Mouse (Mus musculus) embryo, embryonic 11 days (tissue): ENCODE measurements around the gene Unc5b.
A peak's percentile ranks its signal among the peaks of the same experiment; 100 is the strongest.
"Not testable (repeated sequence)": the region's sequence is repeated elsewhere in the genome, so short reads cannot be mapped to it uniquely, and the experiment has no call there.

Experiments used
- DNase-seq: peaks from one replicate; pipeline ENCODE4 v3.0.0-alpha.2; 2015

Unc5b gene

GRCm38 (mm10) chr10:60831379-60831778, at the start of gene Unc5b:
Unc5b (minus strand) TSS chr10:60831581.
- peak; percentile 95 for DNase-seq

DNA sequence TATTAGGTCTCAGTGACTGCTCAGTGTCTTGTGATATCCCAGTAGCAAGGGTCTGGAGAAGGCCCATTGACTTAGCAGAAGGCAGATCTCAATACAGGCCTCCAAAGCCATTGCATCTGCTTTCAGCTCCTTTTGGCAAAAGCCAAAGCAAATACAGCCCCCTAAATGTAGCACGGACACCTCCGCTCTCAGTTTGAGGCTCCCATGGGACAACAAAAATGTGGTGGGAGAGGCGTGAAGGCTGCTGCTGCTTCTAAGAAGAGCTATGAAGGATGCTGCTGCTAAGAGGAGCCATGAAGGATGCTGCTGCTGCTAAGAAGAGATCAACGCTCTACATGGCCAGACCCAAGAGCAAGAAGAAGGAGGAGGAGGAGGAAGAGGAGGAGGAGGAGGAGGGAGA, 48.4 kb upstream of the Unc5b start:
- no peak for DNase-seq

GRCm38 (mm10) chr10:60877075-60877474, 45.7 kb upstream of the Unc5b start:
- DNase-seq, result no peak

GRCm38 (mm10) chr10:60875011-60875410, 43.6 kb upstream of the Unc5b start:
- no peak for DNase-seq

GRCm38 (mm10) chr10:60863318-60863717, 31.9 kb upstream of the Unc5b start:
- no peak for DNase-seq

DNA sequence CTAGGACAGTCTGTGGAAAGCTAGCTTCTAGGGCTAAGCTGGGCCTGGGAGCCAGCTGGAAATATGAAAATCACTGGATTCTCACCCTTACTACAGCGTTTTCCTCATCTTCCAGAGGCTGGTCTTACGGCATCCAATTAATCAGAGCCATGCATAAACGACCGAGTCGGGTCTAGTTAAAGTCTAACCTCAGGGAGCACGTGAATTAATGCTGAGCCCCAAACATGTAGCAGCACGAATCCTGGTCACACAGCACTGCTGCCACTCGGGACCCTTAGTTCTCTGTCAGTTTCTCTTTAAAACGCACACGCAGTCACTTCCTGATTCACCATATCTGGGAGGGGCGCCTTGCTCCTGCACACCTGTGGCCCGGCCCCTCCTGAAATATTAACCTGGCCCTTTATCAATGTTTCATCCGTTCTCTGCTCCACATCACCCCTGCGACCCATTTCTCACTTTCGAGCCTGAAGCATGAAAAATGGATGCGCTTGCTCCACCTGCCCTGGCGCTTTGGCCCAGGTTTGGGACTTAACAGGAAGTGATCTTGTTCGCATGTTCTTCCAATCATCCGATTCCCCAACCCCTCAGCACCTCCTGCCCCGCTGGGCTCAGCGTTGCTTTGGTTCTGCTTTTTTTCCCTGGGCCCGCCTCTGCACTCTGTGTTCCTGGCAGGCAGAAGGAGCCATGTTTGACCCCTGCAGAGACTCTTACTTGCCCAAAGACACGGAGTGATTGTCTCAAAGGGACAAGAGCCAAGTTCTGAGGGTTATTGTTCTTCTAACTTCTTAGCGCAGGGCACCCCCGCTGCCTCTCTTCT, 31.3 kb upstream of the Unc5b start:
- no peak for DNase-seq

DNA sequence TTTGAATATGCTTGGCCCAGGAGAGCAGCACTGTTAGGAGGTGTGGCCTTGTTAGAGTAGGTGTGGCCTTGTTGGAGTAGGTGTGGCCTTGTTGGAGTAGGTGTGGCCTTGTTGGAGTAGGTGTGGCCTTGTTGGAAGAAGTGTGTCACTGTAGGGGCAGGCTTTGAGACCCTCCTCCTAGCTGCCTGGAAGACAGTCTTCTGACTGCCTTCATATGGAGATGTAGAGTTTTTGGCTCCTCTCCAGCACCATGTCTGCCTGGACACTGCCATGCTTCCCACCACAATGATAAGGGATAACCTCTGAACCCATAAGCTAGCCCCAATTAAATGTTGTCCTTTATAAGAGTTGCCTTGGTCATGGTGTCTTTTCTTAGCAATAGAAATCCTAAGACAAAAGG, 13.9 kb upstream of the Unc5b start:
- not testable (repeated sequence) for DNase-seq

DNA sequence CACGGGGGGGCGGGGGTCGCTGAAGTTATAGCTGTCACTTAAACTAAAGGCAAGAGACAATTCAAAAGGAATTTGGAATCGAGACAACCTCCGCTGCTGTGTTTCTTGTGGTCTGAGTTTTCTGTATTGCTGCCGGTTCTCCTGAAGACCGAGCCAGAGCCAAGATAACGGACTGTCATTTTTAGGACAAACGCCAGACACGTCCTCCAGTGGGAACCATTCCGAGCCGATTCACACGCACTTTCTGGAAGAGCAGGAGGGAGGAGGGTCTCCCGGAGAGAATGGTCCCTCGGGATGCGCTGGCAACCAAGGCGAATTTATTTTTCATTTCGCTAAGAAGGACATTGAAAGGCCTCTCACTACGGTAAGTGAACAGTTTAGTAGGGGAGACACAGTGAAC, 7.4 kb upstream of the Unc5b start:
- no peak for DNase-seq

DNA sequence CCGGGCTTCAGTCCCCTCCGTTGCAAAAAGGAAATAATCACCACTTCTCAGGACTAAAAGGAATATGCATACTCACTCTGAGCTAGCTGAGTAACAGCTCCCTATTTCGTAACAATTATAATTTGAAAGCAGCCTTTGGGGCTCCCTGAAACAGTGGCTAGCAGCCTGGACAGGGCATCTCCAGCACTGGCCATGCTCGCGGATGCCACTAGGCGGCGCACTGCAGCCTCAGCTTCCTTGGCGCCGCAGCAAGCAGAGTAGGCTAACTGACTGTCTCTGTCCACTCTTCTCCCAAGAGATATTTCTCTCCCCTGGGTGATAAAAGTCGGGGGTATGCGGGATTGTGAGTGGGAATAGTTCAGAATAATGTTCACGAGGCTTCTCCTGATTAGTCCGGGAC, 3.6 kb upstream of the Unc5b start:
- peak; percentile 83 for DNase-seq

- DNase-seq, result no peak
Measured at GRCm38 (mm10) chr10:60832664-60833173, 1.3 kb upstream of the Unc5b start.

DNA sequence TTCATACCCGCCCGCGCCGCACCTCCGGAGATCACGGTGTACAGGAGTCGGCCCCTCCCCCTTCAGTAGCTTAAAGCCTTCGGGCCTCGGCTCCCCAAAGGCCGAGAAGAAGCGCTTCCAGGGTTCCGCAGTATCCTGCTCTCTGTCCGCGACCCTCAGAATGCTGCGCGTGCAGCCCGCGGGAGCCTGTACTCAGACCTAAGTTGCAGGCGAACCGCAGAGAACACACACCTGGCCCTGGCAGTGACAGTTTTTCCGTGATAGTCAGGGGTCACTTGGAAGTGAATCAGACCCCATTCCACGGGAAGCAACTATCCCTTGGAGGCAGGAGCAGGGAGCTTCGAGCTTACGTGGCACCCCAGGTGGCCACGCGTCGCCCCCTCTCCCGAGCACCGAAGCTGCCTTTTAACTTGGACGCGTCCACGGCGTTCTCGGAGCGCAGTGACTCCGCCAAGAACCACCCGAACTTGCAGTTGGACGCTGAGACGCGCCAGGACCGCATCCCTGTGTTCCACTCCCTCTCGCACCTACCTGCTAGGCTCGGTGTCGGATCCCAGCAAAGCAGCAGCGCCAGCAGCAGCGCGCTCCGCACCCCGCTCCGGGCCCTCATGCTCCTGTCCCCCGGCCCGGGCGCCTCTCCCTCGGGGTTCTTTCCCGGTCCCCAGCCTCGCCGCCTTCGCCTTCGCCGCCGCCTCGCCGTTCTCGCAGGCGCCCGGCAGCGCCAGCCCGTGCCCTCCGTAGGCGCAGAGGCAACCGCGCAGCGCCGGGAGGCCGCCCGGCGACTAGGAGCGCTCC, 628 bp downstream of the Unc5b start:
- peak; percentile 54 for DNase-seq

GRCm38 (mm10) chr10:60830000-60830399, 1.4 kb downstream of the Unc5b start:
- DNase-seq, result no peak

DNA sequence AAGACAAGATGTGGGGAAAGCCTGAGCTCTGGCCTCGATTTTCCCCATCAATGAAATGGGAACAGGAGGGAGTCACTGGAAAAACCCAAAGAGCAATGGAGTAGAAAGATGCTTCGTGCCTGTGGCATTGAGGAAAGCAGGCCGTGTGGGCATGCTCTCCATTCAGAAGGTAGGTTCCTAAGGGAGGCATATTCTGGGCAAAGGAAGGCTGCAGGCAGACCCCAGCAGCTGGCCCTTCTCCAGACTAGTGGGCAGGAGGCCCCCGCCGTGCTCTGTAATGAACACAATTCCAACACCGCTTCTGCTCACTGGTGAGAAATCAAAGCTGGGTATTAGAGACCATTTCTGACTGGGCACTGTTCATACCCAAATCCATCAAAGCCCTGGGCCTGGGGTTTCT, 2.3 kb downstream of the Unc5b start:
- no peak for DNase-seq

- no peak for DNase-seq
Measured at GRCm38 (mm10) chr10:60827901-60828670, 3.3 kb downstream of the Unc5b start.

DNA sequence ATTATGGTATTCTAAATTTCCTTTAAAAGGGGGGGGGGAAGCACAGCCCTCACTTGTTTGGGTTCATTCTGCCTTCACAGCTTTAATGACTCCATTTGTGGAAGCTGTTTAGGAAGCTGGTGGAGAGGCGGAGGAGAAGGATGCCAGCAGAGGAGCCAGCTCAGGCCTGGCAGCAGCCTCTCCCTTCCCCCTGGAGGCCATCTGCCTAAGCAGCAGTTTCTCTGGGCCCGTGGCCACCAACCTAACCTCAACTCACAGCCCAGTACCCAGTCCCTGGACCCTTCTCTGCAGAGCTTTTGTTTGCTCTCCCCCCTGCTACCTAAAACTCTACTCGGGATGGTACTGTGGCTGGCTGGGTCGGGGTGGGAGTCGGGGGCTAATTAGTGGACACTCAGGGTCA, 4.1 kb downstream of the Unc5b start:
- no peak for DNase-seq

GRCm38 (mm10) chr10:60826461-60827237, 4.7 kb downstream of the Unc5b start:
- peak; percentile 86 for DNase-seq

GRCm38 (mm10) chr10:60825955-60826354, 5.4 kb downstream of the Unc5b start:
- DNase-seq, result no peak

DNA sequence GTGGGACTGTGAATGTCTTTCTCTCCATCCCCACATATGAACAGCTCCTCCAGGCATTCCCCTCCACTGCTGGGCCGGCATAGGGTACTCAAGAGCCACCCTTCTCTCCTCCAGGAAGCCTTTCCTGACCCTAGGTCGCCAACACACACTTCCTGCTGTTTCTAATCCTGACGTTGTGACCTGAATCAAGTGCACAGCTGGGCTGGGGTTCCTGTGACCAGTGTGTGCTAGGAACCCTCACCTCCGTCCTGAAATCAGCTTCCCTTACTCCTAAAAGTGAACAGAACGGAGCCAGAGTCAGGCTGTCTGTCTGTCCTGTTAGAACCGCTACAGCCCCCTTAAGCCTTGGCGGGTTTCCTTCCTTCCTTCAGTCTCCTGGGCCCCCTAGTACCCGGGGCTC, 7.6 kb downstream of the Unc5b start:
- DNase-seq, result no peak

DNA sequence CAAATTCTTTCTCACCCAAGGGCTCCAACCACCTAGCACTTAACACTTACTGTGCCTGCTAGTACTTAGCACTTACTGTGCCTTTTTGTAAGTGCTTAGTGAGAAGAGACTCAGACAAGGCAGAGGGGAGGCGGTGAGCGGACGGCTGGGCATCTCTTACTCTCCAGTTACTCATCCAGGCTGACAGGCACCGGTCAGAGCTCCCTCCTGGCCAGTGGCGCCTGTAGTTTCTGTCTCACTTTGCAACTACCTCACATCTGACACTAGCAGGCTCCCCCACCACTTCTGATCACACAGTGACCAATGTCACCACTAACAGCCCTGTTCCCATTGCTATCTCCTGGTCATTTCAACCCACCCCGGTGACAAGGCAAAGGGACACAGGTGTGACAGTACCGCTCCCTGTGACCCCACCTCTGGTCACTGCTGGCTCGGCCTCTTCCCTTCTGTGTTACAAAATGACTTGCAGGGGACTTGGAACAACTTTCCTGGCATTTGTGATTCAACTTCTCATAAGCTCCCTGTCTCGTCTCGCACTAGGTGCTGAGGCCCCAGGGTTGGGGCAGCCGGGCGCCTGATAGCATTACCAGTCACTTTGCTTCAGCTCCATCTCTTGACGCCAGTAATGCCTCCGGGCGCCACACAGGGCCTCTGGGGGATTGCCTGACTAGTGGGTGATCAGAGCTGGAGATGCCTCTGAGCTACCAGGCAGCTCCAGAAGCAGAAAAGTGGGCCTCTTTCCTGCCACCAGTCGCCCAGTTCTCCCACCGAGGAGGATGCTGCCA, 8.5 kb downstream of the Unc5b start:
- DNase-seq, result no peak

DNA sequence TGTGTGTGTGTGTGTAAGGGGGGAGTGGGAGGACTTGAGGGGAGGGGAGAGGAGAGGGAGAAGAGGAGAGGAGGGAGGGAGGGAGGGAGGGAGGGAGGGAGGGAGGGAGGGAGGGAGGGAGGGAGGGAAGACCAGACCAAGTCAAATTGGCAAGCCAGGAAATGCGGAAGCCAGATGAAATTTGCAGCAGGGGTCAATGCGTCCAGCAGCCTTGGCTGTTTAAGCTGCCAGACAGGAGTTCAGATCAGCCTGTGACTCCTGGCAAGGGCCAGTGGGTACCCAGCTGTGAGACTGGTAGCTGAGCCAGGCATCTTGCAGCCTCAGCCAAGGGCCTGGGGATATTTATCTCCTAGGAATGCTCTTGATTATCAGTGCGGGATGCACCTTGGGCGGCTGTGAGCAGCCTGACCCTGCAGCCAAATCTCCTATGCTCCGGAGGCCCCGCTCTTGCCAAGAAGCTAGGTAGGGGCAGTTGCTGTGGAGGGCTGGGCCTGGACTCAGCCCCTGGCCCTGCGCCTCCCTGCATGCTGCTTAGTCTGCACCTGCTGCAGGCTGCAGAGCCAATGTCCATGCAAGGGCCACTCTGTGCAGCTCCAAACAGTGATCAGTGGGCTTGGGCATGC, 9.5 kb downstream of the Unc5b start:
- no peak for DNase-seq

GRCm38 (mm10) chr10:60821311-60821710, 10.1 kb downstream of the Unc5b start:
- DNase-seq, result no peak
